Mouse (Mus musculus) forebrain, embryonic 13.5 days (tissue): Measurements from ENCODE around the gene Gm20388. TPM values are rescaled to one million over a fixed set of nuclear protein-coding genes. Genes with fewer than 3 reads are reported as not detected.
A peak's percentile ranks its signal among the peaks of the same experiment; 100 is the strongest.

Experiments
- ATAC-seq: fragments of 200-750 bp; cut with Nextera tagmentation; 2 replicates; pipeline ENCODE4 v1.8.0; 2017
- H3K27ac ChIP-seq: fragments of 300-500 bp; sonication (generic); 2 replicates; pipeline ENCODE4 v1.5.1; 2015; ENCODE audit warnings: inconsistent platforms, mild to moderate bottlenecking, moderate library complexity
- H3K27me3 ChIP-seq: fragments of 300-500 bp; sonication (generic); 2 replicates; pipeline ENCODE4 v1.6.1; 2015; ENCODE audit warnings: mild to moderate bottlenecking, inconsistent platforms
- H3K36me3 ChIP-seq: fragments of 300-500 bp; sonication (generic); 2 replicates; pipeline ENCODE4 v1.6.1; 2015; ENCODE audit warnings: mild to moderate bottlenecking, inconsistent platforms; ENCODE audit not compliant: poor library complexity, severe bottlenecking
- H3K4me1 ChIP-seq: fragments of 300-500 bp; sonication (generic); 2 replicates; pipeline ENCODE4 v1.6.1; 2015; ENCODE audit warnings: inconsistent platforms
- H3K4me2 ChIP-seq: fragments of 300-500 bp; sonication (generic); 2 replicates; pipeline ENCODE4 v1.6.1; 2015; ENCODE audit warnings: inconsistent platforms, mild to moderate bottlenecking, moderate library complexity
- H3K4me3 ChIP-seq: fragments of 300-500 bp; sonication (generic); 2 replicates; pipeline ENCODE4 v1.5.1; 2015; ENCODE audit warnings: mild to moderate bottlenecking, inconsistent platforms
- H3K9ac ChIP-seq: fragments of 300-500 bp; sonication (generic); 2 replicates; pipeline ENCODE4 v1.6.1; 2015; ENCODE audit warnings: mild to moderate bottlenecking, inconsistent platforms
- H3K9me3 ChIP-seq: fragments of 300-500 bp; sonication (generic); replicated peaks from 2 replicates; pipeline ENCODE4 v1.6.1; 2016; ENCODE audit warnings: inconsistent platforms
- WGBS: fragments of 180-500 bp; shearing (Covaris S2); methylation state at CpG from one replicate; pipeline ENCODE4 v1.1.7; 2015; 5-methylcytosine and 5-hydroxymethylcytosine counted together
- polyA plus RNA-seq: library from polyadenylated mRNA; unstranded; fragments of >200 nt; fragmentation: Nextera tagmentation; extraction: Ambion mirVana; gene quantifications from 2 replicates; pipeline ENCODE4 v1.2.1, GENCODE M21; 2015

Gm20388 gene
- polyA plus RNA-seq, 1 experiment from 2014 or later = 5.6 TPM

DNA sequence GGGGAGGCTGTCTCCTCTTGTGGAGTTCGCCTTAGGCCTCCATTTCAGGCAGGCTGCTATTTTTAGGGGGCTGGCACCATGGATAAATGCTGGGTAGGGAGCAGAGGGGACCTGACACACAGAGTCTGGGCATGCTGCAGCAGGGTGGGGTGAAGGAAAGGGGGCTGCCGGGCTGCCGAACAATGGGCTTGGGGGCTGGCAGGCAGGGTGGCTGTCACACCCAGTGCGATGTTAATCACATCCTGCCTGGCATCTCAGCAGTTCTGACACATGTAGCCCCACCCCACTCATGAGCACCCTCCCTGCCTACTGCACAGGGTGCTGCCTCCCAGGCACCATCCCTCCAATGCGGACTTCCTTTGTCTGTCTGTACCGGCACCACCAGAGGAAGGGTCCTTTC lies 1757.9 kb downstream of the Gm20388 start:
- H3K9ac ChIP-seq = peak overlapping the region; percentile 26
- peak overlapping the region; percentile 79 for H3K27ac ChIP-seq
- 50% methylated on average over 6 of the region's 6 CpGs for WGBS
- no peaks in the 10 kb centered on the region for H3K36me3 ChIP-seq
- 0 out of 2 replicates have a peak, but pooled peaks cover 3% of the 10 kb centered on the region for H3K27me3 ChIP-seq
- H3K4me2 ChIP-seq = peak overlapping the region; percentile 24; the same call in 1 of the 2 replicates
- no peaks in the 10 kb centered on the region for H3K9me3 ChIP-seq
- peak; percentile 96 for ATAC-seq
- no peak overlapping the region for H3K4me3 ChIP-seq
- H3K4me1 ChIP-seq = peaks cover 27% of the 10 kb centered on the region

GRCm38 (mm10) chr8:121669208-121669607 lies 1758.6 kb downstream of the Gm20388 start:
- H3K4me3 ChIP-seq = 0 out of 2 replicates have a peak overlapping the region, but pooled peaks have one; percentile 10
- H3K4me2 ChIP-seq = peak overlapping the region; percentile 24; the same call in 1 of the 2 replicates
- WGBS = 22% methylated on average over 8 of the region's 8 CpGs
- peak overlapping the region; percentile 79 for H3K27ac ChIP-seq
- H3K9ac ChIP-seq = peak overlapping the region; percentile 26
- H3K27me3 ChIP-seq = no peaks in the 10 kb centered on the region
- ATAC-seq = peak; percentile 25; the same call in 1 of the 2 replicates
- H3K36me3 ChIP-seq = no peaks in the 10 kb centered on the region
- peaks cover 27% of the 10 kb centered on the region for H3K4me1 ChIP-seq
- H3K9me3 ChIP-seq = no peaks in the 10 kb centered on the region

GRCm38 (mm10) chr8:121673153-121673552 lies 1762.5 kb downstream of the Gm20388 start:
- no peak overlapping the region for H3K4me2 ChIP-seq
- 64% methylated on average over 4 of the region's 4 CpGs for WGBS
- H3K27ac ChIP-seq = peak overlapping the region; percentile 31; the same call in 1 of the 2 replicates
- H3K36me3 ChIP-seq = no peaks in the 10 kb centered on the region
- H3K9ac ChIP-seq = no peak overlapping the region
- H3K9me3 ChIP-seq = no peaks in the 10 kb centered on the region
- no peak for ATAC-seq
- H3K4me1 ChIP-seq = peaks cover 15% of the 10 kb centered on the region
- no peaks in the 10 kb centered on the region for H3K27me3 ChIP-seq
- H3K4me3 ChIP-seq = no peak overlapping the region

- Histone ChIP-seq H3K27ac (peak overlapping the region; percentile 31; the same call in 1 of the 2 replicates), H3K36me3 (no peaks in the 10 kb centered on the region), H3K4me2 (no peak overlapping the region), H3K27me3 (peaks cover 2% of the 10 kb centered on the region; the same call in 1 of the 2 replicates), H3K9me3 (no peaks in the 10 kb centered on the region), H3K4me1 (peaks cover 7% of the 10 kb centered on the region; the same call in 1 of the 2 replicates), H3K9ac (no peak overlapping the region), H3K4me3 (no peak overlapping the region)
- 82% methylated on average over 5 of the region's 5 CpGs for WGBS
- peak; percentile 89 for ATAC-seq
Measured at GRCm38 (mm10) chr8:121673917-121674316, 1763.3 kb downstream of the Gm20388 start.

DNA sequence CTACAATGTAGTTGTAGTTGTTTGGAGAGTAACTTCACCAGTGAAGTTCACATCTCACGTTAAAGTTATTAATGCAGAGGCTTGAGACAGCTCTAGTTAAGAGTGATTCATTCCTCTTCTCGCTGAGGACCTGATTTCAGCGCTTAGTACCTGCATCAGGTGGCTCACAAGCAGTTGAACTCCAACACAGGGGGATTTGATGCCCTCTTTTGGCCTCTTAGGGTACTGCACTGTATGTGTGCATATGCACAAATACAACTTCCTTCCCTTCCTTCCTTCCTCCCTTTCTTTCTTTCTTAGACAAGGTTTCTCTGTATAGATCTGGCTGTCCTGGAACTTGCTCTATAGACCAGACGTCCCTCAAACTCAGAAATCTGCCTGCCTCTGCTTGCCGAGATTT lies 1763.9 kb downstream of the Gm20388 start:
- H3K27me3 ChIP-seq = peaks cover 2% of the 10 kb centered on the region; the same call in 1 of the 2 replicates
- H3K36me3 ChIP-seq = no peaks in the 10 kb centered on the region
- WGBS = 58% methylated on average over 5 of the region's 5 CpGs
- H3K9ac ChIP-seq = no peak overlapping the region
- no peaks in the 10 kb centered on the region for H3K9me3 ChIP-seq
- H3K4me2 ChIP-seq = no peak overlapping the region
- H3K4me1 ChIP-seq = 0 out of 2 replicates have a peak, but pooled peaks cover 1% of the 10 kb centered on the region
- no peak overlapping the region for H3K4me3 ChIP-seq
- no peak for ATAC-seq
- H3K27ac ChIP-seq = no peak overlapping the region

DNA sequence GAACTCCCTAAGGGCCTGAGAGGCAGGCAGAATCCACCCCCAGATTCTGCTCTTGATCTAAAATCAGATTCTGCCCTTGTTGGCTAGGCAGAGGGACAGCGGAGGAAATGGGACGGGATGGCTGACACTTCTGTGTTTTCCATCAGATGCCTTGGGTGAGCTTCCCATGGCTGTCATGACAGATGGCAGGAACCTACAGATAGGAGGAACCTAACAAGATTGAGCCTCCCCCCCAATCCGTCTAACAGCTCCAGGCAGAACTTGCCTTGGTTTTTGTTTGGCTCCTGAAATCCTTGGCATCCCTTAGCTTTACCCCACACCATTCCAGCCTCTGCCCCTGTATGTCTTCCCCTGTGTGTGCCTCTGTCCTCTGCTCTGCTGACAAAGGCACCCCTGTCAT lies 1764.5 kb downstream of the Gm20388 start:
- Histone ChIP-seq H3K4me3 (no peak overlapping the region), H3K9ac (no peak overlapping the region), H3K4me2 (no peak overlapping the region), H3K9me3 (no peaks in the 10 kb centered on the region), H3K36me3 (no peaks in the 10 kb centered on the region), H3K27me3 (peaks cover 2% of the 10 kb centered on the region; the same call in 1 of the 2 replicates), H3K27ac (no peak overlapping the region), H3K4me1 (no peaks in the 10 kb centered on the region)
- ATAC-seq = no peak
- WGBS = 75% methylated on average over 3 of the region's 3 CpGs

DNA sequence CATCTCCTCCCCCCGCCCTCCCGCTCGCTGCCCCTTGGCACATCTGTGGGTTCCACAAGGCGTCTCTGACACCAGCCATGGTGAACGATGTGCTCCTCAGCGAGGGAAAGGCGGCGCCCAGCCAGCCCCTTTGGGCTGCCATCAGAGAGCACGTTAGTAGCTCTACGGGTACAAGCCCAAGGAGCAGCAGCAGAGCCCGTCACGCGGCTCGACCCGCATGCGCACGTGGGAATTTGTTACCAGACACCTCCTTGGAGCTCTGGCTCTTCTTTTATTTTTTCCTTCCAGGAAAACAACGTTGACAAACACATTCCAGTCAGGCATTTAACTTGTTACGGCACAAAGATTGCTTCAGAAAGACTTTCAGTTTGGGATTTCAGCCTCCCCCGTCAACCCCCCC lies 1765.1 kb downstream of the Gm20388 start:
- Histone ChIP-seq H3K27ac (no peak overlapping the region), H3K9me3 (no peaks in the 10 kb centered on the region), H3K4me3 (no peak overlapping the region), H3K4me2 (no peak overlapping the region), H3K27me3 (peaks cover 2% of the 10 kb centered on the region; the same call in 1 of the 2 replicates), H3K36me3 (no peaks in the 10 kb centered on the region), H3K4me1 (no peaks in the 10 kb centered on the region), H3K9ac (no peak overlapping the region)
- 64% methylated on average over 20 of the region's 20 CpGs for WGBS
- ATAC-seq = no peak

DNA sequence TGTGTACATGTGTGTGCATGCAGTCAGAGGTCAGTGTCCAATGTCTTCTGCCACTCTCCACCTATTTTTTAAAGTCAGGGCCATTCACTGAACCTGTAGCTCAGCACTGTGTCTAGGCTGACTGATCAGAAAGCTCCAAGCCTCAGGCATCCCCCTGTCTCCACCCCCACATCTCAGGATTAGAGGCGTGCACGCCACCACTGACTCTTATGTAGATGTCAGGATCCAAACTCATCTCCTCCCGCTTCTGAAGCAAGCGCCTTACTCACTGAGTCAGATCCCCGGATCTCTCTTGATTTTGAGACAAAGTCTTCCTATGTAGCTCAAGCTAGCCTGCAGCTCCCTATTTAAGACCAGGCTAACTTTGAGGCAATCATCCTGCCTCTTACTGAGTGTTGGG lies 1768.1 kb downstream of the Gm20388 start:
- H3K4me2 ChIP-seq = no peak overlapping the region
- no peaks in the 10 kb centered on the region for H3K4me1 ChIP-seq
- H3K4me3 ChIP-seq = no peak overlapping the region
- peaks cover 2% of the 10 kb centered on the region; the same call in 1 of the 2 replicates for H3K27me3 ChIP-seq
- no peaks in the 10 kb centered on the region for H3K9me3 ChIP-seq
- H3K27ac ChIP-seq = no peak overlapping the region
- 69% methylated on average over 5 of the region's 5 CpGs for WGBS
- H3K9ac ChIP-seq = no peak overlapping the region
- H3K36me3 ChIP-seq = no peaks in the 10 kb centered on the region
- no peak for ATAC-seq

GRCm38 (mm10) chr8:121680896-121681295 lies 1770.3 kb downstream of the Gm20388 start:
- Histone ChIP-seq H3K4me3 (no peak overlapping the region), H3K9ac (no peak overlapping the region), H3K27ac (no peak overlapping the region), H3K9me3 (no peaks in the 10 kb centered on the region), H3K36me3 (no peaks in the 10 kb centered on the region), H3K4me1 (no peaks in the 10 kb centered on the region), H3K4me2 (no peak overlapping the region), H3K27me3 (peaks cover 2% of the 10 kb centered on the region; the same call in 1 of the 2 replicates)
- 89% methylated on average over 4 of the region's 4 CpGs for WGBS
- ATAC-seq = no peak

DNA sequence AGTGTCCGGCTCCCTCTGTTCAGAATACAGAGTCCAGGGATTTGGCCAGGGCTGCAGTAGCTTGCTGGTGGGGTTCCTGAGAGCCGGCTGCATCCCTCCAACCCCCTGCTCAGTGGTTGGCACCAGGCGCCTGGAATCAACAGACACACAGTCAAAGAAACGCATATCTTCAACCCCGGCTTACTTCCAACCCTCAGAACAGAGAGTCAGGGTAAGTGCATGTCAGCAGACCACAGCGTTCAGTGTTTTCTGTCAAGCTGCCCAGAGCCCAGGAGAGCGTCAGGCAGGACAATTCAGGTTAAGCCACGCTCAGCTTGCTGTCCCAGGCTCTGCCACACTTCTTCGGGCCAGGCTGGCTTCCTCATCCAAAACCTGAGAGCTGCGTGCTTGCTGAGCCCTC lies 1770.8 kb downstream of the Gm20388 start:
- Histone ChIP-seq H3K9me3 (no peaks in the 10 kb centered on the region), H3K9ac (no peak overlapping the region), H3K4me3 (no peak overlapping the region), H3K36me3 (no peaks in the 10 kb centered on the region), H3K27me3 (peaks cover 2% of the 10 kb centered on the region; the same call in 1 of the 2 replicates), H3K4me2 (no peak overlapping the region), H3K4me1 (no peaks in the 10 kb centered on the region), H3K27ac (no peak overlapping the region)
- 59% methylated on average over 10 of the region's 10 CpGs for WGBS
- no peak for ATAC-seq

GRCm38 (mm10) chr8:121683083-121683832 lies 1772.6 kb downstream of the Gm20388 start:
- H3K4me1 ChIP-seq = peaks cover 10% of the 10 kb centered on the region
- H3K4me2 ChIP-seq = no peak overlapping the region
- H3K4me3 ChIP-seq = no peak overlapping the region
- H3K36me3 ChIP-seq = no peaks in the 10 kb centered on the region
- peaks cover 2% of the 10 kb centered on the region; the same call in 1 of the 2 replicates for H3K27me3 ChIP-seq
- H3K27ac ChIP-seq = no peak overlapping the region
- WGBS = 77% methylated on average over 10 of the region's 10 CpGs
- H3K9ac ChIP-seq = no peak overlapping the region
- no peaks in the 10 kb centered on the region for H3K9me3 ChIP-seq
- ATAC-seq = no peak

GRCm38 (mm10) chr8:121685419-121685818 lies 1774.8 kb downstream of the Gm20388 start:
- no peak overlapping the region for H3K4me3 ChIP-seq
- WGBS = 23% methylated on average over 4 of the region's 4 CpGs
- H3K4me1 ChIP-seq = peaks cover 10% of the 10 kb centered on the region
- no peaks in the 10 kb centered on the region for H3K27me3 ChIP-seq
- H3K27ac ChIP-seq = no peak overlapping the region
- no peak overlapping the region for H3K9ac ChIP-seq
- H3K4me2 ChIP-seq = no peak overlapping the region
- ATAC-seq = no peak
- H3K9me3 ChIP-seq = no peaks in the 10 kb centered on the region
- no peaks in the 10 kb centered on the region for H3K36me3 ChIP-seq
